Mouse (Mus musculus) T-helper 17 cell (primary cell): ENCODE results near the gene Srrm3.

Source experiments
- in situ Hi-C, 2 experiments: fragments of 300-600 bp; cut with MboI, MseI; formaldehyde crosslinking; loops; 1 replicate in 1 of 2; 2 replicates in 1 of 2; pipeline ENCODE4 v1.15.1; 2025; ENCODE audit warnings: high pct_unique_total_duplicates in 2 of 2

Srrm3 gene

GRCm38 (mm10) chr5:135868653-135869052 lies 62.0 kb downstream of the Srrm3 start:
- in situ Hi-C loops = no loop called here

- in situ Hi-C loops = no loop called here
These were observed 63.2 kb downstream of the Srrm3 start for GRCm38 (mm10) chr5:135869661-135870423.

GRCm38 (mm10) chr5:135870505-135870904 lies 63.8 kb downstream of the Srrm3 start:
- in situ Hi-C loops = no loop called here

DNA sequence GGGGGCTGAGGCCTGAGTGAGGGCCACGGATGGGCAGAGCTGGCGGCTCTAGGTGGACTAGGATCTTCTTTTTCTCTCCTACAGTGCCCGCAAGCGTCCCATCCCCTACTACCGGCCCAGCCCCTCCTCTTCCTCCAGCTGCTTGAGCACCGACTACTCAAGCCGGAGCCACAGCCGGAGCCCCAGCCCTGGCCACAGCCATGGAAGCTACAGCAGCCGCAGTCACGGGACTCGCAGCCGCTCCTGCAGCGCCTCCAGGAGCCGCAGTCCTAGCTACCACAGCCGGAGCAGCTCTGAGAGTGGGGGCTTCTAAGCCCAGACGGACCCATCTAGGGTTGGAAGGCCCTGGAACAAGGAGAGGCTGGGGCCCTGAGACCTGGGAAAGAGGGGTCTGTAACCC lies 66.3 kb downstream of the Srrm3 start:
- in situ Hi-C loops = no loop called here

GRCm38 (mm10) chr5:135873753-135874152 lies 67.1 kb downstream of the Srrm3 start:
- in situ Hi-C loops = no loop called here

GRCm38 (mm10) chr5:135877180-135877579 lies 70.5 kb downstream of the Srrm3 start:
- in situ Hi-C loops = no loop called here

DNA sequence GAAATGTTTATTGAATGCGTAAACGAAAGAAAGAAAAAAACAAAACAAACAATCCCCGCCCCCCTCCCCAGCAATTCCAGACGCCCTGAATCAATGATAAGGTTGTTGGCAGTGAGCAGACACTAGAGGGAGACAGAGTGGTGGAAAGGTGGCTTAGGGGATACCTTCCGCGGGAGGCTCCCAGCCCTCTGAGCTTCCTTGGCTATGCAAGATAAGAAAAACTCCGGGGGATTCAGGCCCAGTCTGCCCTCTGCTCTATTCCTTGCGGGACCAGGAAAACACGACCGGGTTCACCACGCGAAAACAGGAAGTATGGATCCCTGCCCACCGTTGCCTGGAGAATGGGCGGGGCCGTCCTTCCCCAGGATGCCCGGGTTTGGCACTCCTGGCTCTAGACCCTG lies 71.1 kb downstream of the Srrm3 start:
- in situ Hi-C loops = no loop called here

DNA sequence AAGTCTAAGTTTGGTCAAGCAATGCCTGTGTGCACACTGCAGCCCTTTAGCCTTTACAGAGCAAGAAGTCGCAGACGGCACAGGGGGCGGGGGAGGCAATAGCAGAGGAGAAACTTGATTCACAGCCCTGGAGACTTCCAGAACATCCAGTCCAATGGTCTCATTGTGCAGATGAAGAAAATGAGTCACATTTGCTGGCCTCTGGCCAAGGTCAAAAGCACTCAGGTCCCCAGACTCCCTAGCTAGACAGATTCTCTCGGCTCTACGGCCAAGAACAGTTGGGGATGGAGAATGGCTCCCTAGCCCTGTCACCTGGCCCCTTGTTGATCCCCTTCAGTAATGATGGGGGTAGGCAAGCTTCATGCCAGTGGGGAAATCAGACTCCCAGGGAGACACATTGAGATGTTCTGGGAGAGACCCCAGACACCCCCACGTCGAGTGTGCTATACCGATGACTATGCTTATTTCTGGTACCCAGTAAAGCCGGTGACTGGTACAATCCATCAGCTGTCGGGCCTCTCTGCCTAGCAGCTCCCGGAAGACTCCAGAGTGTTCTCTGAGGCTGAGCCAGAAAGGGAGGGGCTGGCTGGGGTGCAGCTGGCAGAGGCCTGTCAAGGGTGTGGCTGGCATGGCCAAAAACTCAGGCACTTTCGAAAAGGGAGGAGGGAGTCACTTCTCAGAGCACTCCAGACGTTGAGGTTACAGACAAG lies 72.9 kb downstream of the Srrm3 start:
- in situ Hi-C loops = no loop called here

DNA sequence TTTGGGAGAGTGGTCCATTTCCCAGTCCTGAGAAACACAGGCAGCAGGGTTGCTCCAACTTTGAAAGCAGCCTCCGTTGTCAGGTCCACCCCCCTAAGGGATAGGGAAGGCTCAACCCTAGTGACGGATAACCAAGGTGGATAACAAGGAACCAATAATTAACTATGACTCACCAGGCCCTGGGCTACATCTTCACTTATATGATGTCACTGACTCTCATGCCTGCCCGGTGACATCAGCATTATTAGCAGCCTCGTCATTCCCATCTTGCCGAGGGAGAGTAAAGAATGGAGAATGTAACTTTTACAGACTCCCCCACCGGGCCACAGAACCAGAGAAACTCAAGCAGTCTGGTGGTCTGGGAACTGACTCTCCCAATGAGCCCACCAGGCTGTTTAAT lies 78.0 kb downstream of the Srrm3 start:
- in situ Hi-C loops = no loop called here

DNA sequence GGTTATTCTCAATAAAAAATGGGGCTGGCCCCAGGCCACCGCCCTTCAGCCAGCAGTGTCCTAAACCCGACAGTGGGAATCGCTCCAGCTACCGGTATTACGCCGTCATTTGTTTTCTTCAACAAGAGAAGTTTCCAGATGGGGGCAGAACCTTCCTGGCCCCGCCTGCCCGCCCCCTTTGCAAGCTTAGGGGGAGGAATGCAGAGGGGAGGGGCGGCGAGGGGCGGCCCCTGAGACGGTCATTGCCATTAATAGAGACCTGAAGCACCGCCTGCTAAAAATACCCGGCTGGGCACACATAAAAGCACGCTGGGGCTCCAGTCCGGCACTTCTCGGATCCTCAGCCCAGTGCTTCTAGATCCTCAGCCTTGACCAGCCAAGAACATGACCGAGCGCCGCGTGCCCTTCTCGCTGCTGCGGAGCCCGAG lies 81.0 kb downstream of the Srrm3 start, which contains the start of gene Hspb1:
Gene Hspb1 (plus strand): TSS at position 245 of the 428 bp plus-strand sequence.
- in situ Hi-C loops = no loop called here

- in situ Hi-C loops = no loop called here
These were observed 81.9 kb downstream of the Srrm3 start for GRCm38 (mm10) chr5:135888405-135889215.

DNA sequence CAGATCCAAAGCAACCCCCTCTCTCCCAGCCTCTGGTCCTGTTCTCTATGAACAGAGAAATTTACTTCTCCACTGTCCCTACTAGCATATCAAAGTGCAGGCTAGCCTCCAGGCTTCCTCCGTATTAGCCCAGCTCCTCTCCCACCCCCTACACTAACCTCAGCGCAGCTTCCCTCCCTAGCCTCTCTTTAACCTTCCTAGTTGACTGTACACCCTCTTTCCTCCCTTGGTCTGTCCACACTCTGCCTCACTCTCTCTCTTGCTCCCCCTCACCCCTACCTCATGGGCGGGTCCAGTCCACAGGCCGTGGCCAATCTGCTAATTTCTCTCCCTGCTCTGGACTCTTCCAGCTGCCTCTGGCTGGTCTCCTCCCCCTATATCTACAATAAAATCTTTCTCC lies 83.6 kb downstream of the Srrm3 start:
- in situ Hi-C loops = no loop called here

DNA sequence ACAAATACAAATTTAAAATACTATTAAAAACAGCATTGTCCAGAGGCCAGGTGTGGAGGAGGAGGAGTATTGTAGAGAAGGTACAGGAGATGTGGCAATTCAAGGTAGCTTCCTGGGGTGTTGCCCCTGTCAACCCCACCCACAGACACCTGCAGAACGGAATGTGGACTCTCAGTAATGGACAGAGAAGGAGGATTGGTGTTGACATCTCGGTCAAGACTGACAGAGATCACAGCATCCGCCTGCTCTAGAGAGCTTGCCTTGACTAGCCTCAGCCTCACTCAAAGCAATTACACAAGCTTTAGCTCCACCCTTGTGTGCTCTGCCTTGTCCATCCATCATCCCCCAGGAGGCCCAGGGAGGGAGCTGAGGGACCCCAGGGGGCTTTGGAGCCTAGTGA lies 84.2 kb downstream of the Srrm3 start:
- in situ Hi-C loops = no loop called here

DNA sequence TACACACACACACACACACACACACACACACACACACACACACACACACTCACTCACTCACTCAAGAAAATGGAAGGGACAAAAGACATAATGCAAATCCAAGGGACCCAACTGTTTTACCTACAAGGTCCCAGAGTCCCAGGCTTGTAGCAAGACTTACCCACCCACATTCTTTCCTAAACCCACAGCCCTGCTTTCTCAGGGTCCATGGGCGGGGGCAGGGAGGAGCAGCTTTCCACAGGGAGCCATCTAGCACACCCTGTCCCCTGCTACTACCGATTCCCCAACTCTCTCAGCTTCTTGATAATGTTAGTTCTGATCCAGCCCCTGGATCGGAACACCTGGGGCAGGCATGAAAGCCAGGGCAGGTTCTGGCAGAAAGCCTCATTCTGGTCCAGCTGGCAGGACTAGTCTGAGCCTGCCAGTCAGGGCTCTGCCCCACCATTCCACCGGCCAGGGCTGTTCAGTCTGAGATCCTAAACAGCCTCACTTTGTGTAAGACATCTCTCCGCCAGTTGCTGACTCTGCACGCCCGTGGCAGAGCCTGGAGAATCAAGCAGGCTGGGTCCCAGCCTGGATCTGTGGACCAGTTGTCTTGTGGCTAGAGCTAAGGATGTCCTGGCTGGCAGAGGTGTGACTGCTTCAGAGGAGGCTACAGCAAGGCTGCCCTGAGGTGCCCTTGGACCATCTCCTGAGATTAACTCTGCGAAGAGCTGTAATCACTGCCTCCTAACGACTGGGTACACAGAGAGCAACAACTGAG lies 86.1 kb downstream of the Srrm3 start:
- in situ Hi-C loops = no loop called here

DNA sequence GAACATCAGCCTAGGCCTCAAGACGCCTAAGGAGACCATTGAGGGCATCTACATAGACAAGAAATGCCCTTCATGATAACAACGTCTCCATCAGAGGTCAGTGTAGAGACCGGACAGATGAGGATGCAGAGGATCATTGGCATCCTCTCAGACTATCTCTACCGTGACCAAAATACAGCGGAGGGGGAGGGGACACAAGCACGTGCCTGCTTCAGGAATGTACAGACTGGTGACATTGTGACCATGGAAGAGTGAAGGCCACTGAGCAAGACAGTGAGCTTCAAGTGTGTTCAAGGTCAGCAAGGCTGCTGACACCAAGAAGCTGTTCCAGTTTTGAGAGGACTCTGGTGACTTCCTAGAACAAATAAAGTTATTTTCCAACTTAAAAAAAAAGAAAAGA lies 88.3 kb downstream of the Srrm3 start:
- in situ Hi-C loops = no loop called here

GRCm38 (mm10) chr5:135898028-135898427 lies 91.3 kb downstream of the Srrm3 start:
- in situ Hi-C loops = no loop called here

DNA sequence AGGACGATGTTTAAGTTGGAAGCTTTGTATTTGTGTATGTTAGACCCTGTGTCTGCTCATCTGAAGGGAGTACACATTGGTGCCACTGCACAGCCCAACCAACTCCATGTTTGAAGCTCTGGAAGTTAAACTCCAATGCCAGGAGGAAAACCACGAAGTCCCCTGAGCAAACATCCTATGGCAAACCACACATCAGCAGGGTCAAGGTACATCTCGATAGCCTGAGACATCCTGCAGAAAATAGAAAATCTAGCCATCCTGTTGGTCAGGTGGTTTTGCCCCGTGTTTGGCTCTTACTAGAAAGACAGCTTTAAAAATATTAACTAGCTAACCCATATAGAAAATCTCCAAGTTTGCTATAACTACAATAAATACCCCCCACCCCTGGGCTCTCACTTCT lies 92.3 kb downstream of the Srrm3 start:
- in situ Hi-C loops = no loop called here

GRCm38 (mm10) chr5:135899833-135900232 lies 93.1 kb downstream of the Srrm3 start:
- in situ Hi-C loops = loop anchor here in 1 of 2 experiments (5.0 kb wide), 1 partner anchor 1113 kb away; no protein-coding TSS in a partner anchor

DNA sequence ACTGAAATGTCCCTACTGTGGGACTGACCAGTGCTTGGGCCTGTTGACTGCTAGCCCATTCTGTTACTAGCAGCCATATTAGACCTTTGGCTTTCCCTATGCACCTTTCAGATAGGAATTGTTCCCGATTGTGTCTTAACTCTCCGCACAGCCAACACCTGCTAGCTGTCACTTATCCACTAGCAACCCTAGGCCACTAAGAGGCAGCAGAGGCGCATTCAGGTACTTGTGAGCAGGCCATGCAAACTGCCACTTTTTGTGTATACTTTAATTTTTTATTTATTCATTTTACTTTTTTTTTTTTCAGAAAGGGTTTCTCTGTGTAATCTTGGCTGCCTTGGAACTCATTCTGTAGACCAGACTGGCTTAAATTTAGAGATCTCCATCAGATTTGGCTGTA lies 94.0 kb downstream of the Srrm3 start:
- in situ Hi-C loops = loop anchor here in 1 of 2 experiments (5.0 kb wide), 1 partner anchor 1113 kb away; no protein-coding TSS in a partner anchor

DNA sequence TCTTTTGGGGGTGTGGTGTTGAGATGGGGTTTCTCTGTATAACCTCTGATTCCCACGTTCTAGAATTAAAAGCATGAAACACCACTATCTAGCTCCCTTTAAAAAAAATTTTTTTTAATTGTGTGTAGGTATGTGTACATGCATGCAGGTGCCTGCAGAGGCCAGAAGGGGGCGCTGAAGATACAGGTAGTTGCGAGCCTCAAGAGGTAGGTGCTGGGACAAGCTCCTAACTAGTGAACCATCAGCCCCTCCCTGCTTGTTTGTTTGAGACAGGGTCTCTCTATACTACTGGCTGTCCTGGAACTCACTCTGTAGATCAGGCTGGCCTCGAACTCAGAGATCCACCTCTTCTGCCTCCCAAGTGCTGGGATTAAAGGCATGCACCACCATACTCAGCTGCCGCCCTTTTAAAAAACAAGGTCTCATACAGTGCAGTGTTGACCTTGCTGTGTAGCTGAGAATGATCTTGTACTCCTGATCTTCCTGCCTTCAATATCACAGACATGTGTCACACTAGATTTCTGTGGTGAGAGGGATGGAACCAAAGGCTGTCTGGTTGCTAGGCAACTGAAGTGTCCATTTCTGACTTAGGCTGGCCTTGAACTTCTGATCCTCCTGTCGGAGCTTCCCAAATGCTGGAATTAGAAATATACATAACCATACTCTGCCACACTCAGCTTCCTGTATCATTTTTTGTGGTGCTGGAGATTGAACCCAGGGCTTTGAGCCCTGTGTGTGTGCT lies 94.8 kb downstream of the Srrm3 start:
- in situ Hi-C loops = loop anchor here in 1 of 2 experiments (5.0 kb wide), 1 partner anchor 1114 kb away; no protein-coding TSS in a partner anchor
